Mouse (Mus musculus) ovary, postnatal 14 days (tissue): ENCODE data around the gene Ccdc15.

Experiments
- DNase-seq: peaks from one replicate; pipeline ENCODE4 v3.0.0; 2022; ENCODE audit warnings: low spot score

Gene Ccdc15

DNA sequence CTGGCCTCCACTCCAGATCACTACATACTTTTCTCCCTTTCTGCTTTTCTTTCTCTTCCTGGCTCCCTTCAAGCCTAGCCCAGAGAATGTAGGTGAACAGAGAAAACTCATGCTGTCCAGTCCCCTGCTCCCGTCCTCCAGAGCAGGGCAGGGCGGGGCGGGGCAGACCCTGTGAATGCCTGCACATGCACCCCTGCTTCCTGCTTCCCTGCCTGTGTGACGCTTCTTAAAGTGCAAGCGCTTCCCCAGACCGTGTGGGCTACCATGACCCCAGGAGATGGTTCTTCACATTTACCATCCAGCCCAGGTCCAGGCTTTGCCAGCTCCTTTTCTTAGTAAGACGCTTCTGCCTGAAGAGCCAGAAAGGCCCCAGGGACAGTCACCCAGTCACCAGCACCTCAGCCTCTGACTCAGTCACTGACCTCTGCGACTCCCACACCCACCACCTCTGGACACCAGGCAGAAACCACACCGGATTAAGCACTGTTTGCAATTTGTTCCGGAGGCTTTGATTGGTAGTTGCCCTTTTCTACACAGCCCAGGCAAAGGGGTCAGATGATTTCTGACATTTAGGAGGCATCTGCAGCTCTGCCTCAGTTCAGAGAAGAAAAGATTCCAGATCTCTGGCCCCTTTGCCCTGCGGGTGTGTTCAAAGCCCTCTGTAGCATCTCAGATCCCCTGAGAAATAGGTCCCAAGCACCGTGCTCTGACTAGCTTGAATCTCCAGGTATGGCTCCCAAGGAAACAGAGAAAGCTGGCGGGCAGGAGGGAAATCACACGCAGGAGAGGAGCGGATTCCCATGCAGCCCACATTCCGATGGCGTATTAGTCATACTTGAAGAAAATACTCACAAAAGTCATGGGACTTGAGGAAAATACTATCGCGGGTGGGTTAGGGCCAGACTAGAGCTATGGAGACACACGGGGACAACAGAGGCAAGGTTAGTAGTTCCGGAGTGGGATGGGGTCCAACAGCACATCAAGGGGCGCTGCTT is 115.7 kb downstream of the Ccdc15 start:
- no peak for DNase-seq

- no peak for DNase-seq
These were observed 117.6 kb downstream of the Ccdc15 start for GRCm38 (mm10) chr9:37230486-37231195.

DNA sequence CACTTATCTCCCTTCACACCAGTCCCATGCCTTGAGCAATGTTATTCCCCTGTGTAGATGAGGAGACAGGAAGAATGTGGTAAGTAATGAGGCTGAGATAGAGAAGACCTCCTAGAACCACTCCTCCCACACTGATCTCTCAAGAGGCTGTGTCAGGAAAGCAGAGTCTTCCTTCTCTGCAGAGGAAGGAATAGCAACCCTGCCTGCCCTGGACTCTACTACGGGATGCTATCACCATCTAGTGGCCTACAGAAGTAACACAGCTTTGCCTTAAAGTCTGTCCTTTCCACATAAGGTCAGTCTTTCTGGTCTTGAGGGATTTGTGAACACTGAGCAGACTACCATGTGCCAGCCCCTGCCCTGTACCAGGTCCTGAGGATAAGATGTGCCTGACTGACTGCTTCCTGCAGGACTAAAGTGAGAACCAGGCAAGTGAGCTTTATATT is 118.3 kb downstream of the Ccdc15 start:
- peak; percentile 62 for DNase-seq
